Mouse (Mus musculus): Measurements from ENCODE around the gene Specc1. TPM values are rescaled to one million over a fixed set of nuclear protein-coding genes. Genes with fewer than 3 reads are reported as not detected.
A peak's percentile ranks its signal among the peaks of the same experiment; 100 is the strongest.

Specc1 gene
- polyA plus RNA-seq, 1 experiment from 2014 or later: 10.1 TPM

GRCm38 (mm10) chr11:62264018-62264417 lies 307.5 kb downstream of the Specc1 start:
- no peaks in the 10 kb centered on the region for H3K36me3 ChIP-seq
- peaks cover 62% of the 10 kb centered on the region for H3K4me1 ChIP-seq
- no peak overlapping the region for H3K4me3 ChIP-seq
- 74% methylated on average over 7 of the region's 7 CpGs for WGBS
- no peaks in the 10 kb centered on the region for H3K9me3 ChIP-seq (replicated peaks)
- DNase-seq (ENCODE audit: low spot score): no peak
- peaks cover 39% of the 10 kb centered on the region; the same call in 1 of the 2 replicates for H3K27me3 ChIP-seq (ENCODE audit: low read depth, poor library complexity, severe bottlenecking)
- H3K27ac ChIP-seq (replicated peaks): no peak overlapping the region

- Histone ChIP-seq H3K4me1 (peaks cover 55% of the 10 kb centered on the region), H3K4me3 (no peak overlapping the region), H3K27me3 (ENCODE audit: low read depth, poor library complexity, severe bottlenecking) (peaks cover 34% of the 10 kb centered on the region; the same call in 1 of the 2 replicates), H3K9me3 (replicated peaks) (no peaks in the 10 kb centered on the region), H3K36me3 (no peaks in the 10 kb centered on the region), H3K27ac (replicated peaks) (no peak overlapping the region; the same call in 1 of the 2 replicates)
- DNase-seq (ENCODE audit: low spot score): no peak
- 65% methylated on average over 7 of the region's 7 CpGs for WGBS
Observed at GRCm38 (mm10) chr11:62265642-62266041, 309.1 kb downstream of the Specc1 start.

GRCm38 (mm10) chr11:62266466-62267214 lies 310.1 kb downstream of the Specc1 start:
- Histone ChIP-seq H3K4me3 (no peak overlapping the region), H3K27me3 (ENCODE audit: low read depth, poor library complexity, severe bottlenecking) (peaks cover 34% of the 10 kb centered on the region; the same call in 1 of the 2 replicates), H3K27ac (replicated peaks) (peak overlapping the region; percentile 49; the same call in 1 of the 2 replicates), H3K36me3 (no peaks in the 10 kb centered on the region), H3K4me1 (peaks cover 51% of the 10 kb centered on the region), H3K9me3 (replicated peaks) (no peaks in the 10 kb centered on the region)
- DNase-seq (ENCODE audit: low spot score): peak; percentile 35
- 51% methylated on average over 17 of the region's 17 CpGs for WGBS

GRCm38 (mm10) chr11:62268381-62268780 lies 311.8 kb downstream of the Specc1 start:
- peaks cover 42% of the 10 kb centered on the region for H3K4me1 ChIP-seq
- H3K27me3 ChIP-seq (ENCODE audit: low read depth, poor library complexity, severe bottlenecking): peaks cover 33% of the 10 kb centered on the region; the same call in 1 of the 2 replicates
- no peak for DNase-seq (ENCODE audit: low spot score)
- H3K9me3 ChIP-seq (replicated peaks): no peaks in the 10 kb centered on the region
- no peak overlapping the region for H3K4me3 ChIP-seq
- H3K36me3 ChIP-seq: no peaks in the 10 kb centered on the region
- WGBS: 84% methylated on average over 8 of the region's 8 CpGs
- no peak overlapping the region for H3K27ac ChIP-seq (replicated peaks)

GRCm38 (mm10) chr11:62269097-62269496 lies 312.5 kb downstream of the Specc1 start:
- Histone ChIP-seq H3K36me3 (no peaks in the 10 kb centered on the region), H3K4me3 (no peak overlapping the region), H3K9me3 (replicated peaks) (no peaks in the 10 kb centered on the region), H3K27me3 (ENCODE audit: low read depth, poor library complexity, severe bottlenecking) (peaks cover 29% of the 10 kb centered on the region; the same call in 1 of the 2 replicates), H3K27ac (replicated peaks) (no peak overlapping the region), H3K4me1 (peaks cover 38% of the 10 kb centered on the region)
- no peak for DNase-seq (ENCODE audit: low spot score)
- WGBS: 83% methylated on average over 12 of the region's 12 CpGs

- Histone ChIP-seq H3K36me3 (no peaks in the 10 kb centered on the region), H3K27me3 (ENCODE audit: low read depth, poor library complexity, severe bottlenecking) (peaks cover 21% of the 10 kb centered on the region; the same call in 1 of the 2 replicates), H3K4me1 (peaks cover 29% of the 10 kb centered on the region), H3K9me3 (replicated peaks) (no peaks in the 10 kb centered on the region), H3K4me3 (no peak overlapping the region), H3K27ac (replicated peaks) (no peak overlapping the region)
- 67% methylated on average over 5 of the region's 5 CpGs for WGBS
- DNase-seq (ENCODE audit: low spot score): no peak
Observed at GRCm38 (mm10) chr11:62270851-62271250, 314.3 kb downstream of the Specc1 start.

Other genes with a start within 250 kb of the Specc1 start
- not detected in 2 replicates for gene Slc5a10, start 235.9 kb upstream of the Specc1 start, polyA plus RNA-seq (2016; fragmentation: Nextera tagmentation; extraction: Ambion mirVana)
- 47.0 and 49.3 TPM in 2 replicates for gene Prpsap2, start 194.7 kb upstream of the Specc1 start, polyA plus RNA-seq (2016; fragmentation: Nextera tagmentation; extraction: Ambion mirVana)
- gene Ulk2, start 101.7 kb upstream of the Specc1 start, polyA plus RNA-seq (2016; fragmentation: Nextera tagmentation; extraction: Ambion mirVana): 12.1 and 17.3 TPM in 2 replicates
- 13.7 and 14.7 TPM in 2 replicates for gene Akap10, start 26.5 kb upstream of the Specc1 start, polyA plus RNA-seq (2016; fragmentation: Nextera tagmentation; extraction: Ambion mirVana)